Mouse (Mus musculus) frontal cortex, postnatal 36 days (tissue): ENCODE data around the gene Plek.
"Not testable (repeated sequence)": the region's sequence is repeated elsewhere in the genome, so short reads cannot be mapped to it uniquely, and the experiment has no call there.

Source experiments
- DNase-seq, 2 experiments: peaks; one replicate each; pipeline ENCODE4 v3.0.0; 2022; ENCODE audit warnings: low spot score in 2 of 2

Plek gene

DNA sequence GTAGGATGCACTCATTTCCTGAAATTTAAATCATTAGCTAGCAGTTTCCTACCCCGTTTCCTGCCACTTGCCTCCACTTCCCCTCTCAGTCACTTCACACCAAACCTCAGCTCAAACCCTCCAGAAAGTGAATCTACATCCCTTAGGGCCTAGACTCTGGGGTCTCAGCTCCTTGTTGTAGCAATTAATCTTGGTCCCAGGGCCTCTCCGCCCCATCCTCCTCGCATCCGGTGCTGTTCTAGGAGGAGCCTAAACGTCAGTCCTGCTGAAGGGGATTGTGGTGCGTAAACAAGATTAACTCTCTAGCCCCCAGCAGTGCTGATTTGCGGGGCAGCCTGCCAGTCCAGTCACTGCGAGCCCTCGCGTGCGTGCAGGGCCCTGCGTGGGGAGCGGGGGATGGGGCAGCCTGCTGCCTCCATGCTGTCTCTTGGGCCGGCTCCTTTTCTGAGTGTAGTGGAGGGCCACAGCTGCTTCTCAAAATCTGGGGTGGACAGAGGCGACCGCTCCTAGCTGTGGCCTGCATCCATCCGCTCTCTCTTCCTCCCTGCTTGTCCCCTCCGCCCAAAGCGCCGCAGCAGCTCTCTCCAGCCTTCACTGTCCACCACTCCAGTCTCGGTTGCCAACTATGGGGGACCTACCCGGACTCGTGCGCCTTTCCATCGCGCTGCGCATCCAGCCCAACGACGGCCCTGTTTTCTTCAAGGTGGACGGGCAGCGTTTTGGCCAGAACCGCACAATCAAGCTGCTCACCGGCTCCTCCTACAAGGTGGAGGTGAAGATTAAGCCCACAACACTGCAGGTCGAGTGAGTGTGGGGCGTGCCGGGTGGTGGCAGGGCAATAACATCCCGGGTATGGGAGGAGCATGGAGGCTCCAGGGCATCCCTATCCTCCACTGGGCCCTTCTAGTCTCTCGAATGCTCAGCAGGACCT is at the start of gene Plek, which contains the start of gene Cnrip1:
TSS of gene Plek (minus strand) at position 837 of the 931 bp plus-strand sequence.
TSS of gene Cnrip1 (plus strand) at position 42 of the 931 bp plus-strand sequence.
- DNase-seq = peak; percentile 87 to 89

DNA sequence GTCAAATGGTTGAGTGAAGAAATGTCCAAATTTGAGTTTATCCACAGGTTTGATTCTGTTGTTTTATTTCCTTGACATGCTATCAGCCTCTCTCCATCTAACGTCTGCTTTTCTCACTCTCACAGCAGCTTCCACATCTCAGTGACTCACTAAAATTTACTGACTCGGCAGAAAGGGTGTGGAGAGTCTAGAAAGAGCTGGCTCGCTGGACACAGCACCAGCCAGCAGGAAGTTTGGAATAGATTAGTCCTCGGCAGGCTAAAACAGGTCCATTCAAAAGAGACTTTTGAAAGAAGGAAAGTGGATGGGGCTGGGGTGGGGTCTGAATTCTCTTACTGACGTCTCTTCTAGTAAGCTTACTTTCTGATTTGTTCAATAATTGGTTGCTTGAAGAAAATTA is 33.9 kb upstream of the Plek start:
- DNase-seq = no peak

DNA sequence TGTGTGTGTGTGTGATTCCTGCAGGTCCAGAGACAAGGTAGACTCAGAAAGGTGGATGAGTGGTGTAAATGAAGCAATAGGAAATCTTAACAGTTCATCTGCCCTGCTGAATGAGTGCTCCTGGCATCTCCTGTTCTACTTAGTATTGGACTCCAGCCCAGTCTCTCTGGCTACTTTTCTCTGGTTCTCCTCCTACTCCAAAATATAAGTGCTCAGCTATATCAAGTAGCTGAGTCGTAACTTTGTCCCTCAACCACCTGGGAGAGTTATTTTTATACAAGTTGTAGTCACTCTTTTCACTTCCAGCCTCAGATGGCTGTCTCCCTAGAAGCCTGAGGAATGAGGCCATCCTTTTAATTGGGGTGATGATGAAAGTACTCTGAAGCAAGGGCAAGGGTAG is 31.7 kb upstream of the Plek start:
- DNase-seq = peak; percentile 22 to 51

DNA sequence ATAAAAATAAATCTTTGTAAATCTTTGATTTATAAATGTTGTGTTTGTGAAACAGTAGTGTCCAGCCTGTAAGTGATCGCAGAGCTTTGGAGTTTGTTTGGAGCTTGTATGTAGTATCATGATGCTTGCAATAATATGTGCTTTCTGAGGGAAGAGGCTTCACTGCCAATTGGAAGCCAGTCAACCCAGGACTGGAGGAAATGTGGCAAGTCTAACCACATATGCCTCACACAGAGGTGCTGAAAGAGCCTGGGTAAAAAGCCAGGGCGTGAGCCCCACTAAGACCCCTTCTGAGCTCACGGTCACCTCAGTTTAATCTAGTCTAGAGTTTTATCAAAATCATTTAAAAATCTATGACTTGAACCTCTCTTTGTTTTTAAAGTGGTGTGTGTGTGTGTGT is 31.3 kb upstream of the Plek start:
- DNase-seq = no peak

DNA sequence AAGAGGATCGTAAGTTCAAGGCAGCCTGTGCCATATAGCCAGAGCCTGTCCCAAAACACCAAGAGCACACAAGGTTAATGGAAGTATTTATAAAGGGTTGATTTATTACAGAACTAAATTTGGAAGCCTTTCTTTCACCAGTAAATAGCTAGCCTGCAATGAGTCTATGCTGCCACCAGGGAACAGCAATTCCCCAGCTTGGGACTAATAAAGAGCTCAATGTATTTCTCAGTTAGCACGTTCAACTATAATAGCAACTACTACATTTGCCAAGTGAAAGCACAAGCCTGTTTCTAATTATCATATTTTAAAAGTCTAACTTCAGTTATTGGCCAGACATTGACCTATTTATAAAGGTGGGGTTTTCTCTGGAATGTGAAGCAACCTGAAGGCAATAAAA is 30.8 kb upstream of the Plek start:
- DNase-seq = peak in 1 of 2 experiments; percentile 24

DNA sequence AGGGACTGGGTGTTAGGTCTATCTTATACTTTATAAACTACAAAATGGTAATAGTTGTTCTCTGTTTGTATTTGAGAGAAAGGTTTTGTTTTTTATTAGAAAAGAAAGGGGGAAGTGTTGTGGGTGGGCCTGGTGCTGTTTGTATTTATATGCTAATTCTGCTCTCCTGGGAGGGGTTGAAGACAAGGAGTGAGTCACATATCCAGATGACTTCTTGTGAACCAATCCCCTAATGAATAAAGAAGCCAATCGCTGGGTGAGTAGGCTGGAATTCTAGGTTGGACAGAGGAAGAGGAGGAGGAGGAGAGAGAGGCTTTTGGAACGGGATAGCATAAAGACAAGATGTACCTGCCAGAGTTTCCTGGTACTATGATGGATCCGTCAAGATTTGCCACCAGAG is 29.9 kb upstream of the Plek start:
- DNase-seq = no peak

DNA sequence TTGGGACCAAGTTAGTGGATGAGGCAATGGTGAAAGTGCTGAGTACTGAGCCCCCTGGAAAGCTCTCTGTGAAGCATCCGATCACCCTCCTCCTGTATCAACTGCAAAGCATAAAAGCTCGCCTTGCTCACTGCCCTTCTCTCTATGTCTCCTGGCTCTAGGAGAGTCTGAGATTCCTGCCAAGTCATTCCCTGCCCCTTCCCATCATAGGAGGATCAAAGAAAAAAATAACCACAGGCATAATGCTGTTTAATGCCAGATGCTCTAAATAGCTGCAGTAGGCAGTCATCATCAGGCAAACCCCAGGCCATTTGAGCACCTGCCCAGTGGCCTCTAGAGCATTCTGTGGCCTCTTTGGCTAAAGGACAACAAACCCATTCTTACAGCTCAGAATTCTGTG is 23.5 kb upstream of the Plek start:
- DNase-seq = no peak

DNA sequence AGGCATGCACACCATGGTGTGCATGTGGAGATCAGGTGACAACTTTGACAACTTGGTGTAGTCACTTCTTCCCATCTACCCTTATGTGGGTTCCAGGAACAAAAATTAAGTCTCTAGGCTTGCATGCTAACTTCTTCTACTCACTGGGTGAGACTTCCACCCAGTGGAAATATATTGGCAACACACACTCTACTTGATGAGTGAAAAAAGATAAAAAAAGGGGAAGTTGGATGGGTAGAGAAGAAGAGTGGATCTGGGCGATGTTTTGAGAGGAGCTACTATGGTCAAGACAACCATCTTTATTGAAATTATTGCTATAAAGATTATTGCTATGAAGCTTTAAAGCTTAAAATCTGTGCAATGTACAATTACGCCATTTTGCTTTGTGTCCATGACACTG is 17.2 kb upstream of the Plek start:
- not testable (repeated sequence) for DNase-seq

DNA sequence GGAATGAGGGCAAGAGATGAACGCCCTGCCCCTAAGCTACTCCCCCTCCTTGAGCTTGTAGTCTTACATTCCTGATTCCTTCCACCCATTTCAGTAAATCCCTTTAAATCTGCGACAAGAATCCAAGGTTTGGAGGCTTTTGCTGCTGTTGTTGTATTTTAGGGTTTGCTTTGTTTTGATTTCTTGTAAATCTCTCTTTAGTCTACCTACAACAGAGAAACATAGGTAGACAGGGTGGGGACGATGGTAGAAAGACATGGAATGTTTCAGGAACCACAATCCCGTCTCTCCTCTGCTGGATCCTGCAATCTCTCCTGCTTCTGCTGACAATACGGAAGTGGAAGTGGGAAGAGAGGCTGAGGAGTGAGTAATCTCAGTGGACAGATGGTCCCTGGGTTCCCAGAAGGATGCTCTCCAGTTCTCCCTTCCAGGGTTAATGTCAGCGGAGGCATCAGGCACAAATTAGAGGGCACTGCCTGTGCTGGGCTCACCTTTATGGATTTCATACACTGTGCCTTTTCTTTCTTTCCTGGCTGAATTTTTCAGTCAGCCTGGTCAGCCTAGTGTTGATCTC is 382 bp upstream of the Plek start:
- peak; percentile 50 to 54 for DNase-seq

DNA sequence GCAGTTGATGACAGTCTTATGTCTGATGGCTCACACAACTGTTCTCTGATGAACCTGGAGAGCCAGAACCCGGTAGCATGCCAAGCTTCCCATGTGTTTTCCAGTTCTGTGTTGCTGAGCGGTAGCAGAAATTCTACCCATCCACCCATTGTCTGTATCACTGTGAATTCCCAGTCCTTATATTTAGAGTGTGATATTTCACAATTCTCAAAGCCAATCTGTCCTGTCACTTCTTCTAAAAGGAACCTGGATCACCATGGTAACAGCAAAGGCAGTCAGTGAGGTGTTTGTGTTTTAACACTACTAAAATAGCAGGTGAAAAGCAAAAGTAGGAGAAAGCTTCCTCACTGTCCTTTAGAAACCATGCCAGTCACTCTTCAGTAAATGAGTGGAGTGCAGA is 6.4 kb downstream of the Plek start:
- peak in 1 of 2 experiments; percentile 63 for DNase-seq

DNA sequence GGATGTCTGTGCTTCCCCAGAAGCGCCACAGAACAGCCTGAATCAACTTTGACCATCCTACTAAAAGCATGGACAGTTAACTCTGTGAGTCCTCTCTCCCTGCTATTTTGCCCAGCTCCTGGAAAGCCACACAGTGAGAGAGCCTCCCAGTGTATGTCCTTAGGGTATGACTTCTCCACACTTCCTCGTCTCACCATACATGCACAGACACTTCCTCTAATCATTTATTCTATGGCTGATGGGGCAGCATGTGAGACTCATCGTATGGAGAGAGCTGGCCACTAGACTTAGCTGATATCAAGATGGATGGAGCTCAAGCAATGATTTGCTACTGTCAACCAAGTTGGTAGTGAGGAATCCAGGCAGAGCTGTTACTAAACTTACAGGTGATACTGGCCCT is 28.2 kb downstream of the Plek start:
- no peak for DNase-seq

DNA sequence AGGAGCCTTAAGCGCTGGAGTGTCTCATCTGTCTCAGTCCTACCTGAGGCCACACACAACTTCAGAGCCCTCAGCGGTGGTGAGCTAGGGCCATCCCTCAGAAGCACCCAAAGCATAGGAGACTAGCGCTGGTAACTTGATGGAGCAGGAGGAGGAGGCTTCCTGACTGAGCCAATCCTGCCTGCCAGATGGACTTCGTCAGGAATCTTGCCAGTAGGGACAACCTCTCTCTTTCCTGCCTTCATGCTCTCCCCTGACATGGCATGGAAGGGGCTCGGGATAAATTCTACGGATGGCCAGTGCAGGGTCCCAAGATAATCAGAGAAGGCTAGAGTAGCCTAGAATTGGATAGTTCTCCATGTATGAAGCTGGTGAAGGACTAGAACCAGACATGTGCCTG is 29.0 kb downstream of the Plek start:
- no peak for DNase-seq

DNA sequence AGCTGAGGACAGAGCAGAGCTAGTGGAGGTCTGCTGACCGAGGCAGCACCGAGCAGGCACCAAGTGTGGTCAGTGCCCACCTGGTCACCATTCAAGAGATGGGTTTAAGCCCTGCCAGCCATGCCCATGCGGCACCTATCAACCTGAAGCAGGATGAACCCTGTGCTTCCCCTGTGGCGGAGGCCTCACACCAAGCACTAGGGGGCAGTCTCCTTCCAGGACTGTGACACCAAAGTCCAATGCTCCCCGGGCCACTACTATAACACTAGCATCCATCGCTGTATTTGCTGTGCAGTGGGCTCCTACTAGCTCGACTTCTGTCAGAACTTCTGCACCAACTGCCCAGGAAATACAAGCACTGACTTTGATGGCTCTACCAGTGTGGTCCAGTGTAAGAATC is 32.9 kb downstream of the Plek start:
- DNase-seq = no peak

DNA sequence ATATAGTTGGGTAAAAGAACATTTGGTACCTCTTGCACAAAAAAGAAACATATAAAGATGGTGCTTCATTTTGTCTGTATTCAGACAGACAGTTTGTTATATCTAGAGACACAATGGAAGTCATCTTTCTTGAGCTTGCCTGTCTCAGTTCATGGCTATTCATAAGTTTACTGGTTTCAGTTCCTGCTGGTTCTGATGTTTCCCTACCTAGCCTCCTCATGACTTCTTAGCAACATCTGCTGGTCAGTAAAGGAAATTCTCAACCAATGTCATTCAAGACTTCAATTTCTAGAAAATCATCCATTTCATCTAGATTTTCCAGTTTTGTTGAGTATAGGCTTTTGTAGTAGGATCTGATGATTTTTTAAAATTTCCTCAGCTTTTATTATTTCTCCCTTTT is 39.2 kb downstream of the Plek start:
- no peak for DNase-seq

DNA sequence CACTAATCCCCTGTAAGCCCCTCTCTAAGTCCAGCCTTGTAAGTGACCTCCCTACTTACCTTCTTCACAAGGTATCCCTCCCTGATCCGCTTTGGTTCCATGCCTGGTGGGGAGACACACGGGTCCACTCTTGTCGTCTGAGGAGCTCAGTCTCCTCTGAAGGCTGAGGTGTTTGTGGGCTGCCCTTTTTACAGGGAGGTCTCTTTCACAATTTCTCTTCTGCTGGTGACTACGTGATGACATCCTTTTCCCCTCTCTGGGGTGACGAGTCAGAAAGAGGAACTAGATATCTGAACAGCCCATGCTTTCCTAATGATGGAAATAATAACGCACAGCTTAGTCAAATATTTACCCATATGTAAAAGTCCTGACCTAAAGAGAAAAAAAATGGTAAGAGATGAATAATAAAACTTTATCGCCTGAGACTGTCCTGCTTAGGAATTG is 43.7 kb downstream of the Plek start:
- DNase-seq = no peak

DNA sequence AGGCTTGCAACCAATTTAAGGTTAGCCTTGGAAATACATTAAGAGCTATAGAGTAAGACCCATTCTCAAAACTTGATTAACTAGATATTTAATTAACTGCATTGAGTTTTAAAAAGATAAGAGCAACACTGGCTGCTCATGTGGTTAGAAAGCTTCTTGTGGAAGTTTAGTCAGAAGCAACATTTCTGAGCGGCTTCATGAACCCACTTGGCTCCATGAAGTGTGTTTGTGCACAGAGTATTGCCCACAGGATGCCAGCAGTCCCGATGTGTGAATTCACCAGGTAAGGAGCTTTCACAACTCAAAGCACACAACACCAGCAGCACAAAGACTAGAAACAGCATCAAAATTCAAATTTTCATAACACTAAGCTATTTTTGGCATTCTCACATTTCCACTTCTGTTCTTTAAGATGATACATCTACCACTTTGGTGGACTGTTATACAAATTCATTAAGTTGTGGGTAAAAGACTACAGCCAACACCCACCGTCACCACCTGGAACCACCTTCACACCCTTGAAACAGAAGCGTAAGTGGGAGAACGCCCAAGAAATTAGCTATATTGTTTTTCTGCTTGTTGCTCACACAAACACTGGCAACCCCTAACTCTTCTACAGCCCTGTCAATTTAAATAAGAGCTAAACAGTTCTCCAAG is 44.5 kb downstream of the Plek start:
- peak in 1 of 2 experiments; percentile 13 for DNase-seq

DNA sequence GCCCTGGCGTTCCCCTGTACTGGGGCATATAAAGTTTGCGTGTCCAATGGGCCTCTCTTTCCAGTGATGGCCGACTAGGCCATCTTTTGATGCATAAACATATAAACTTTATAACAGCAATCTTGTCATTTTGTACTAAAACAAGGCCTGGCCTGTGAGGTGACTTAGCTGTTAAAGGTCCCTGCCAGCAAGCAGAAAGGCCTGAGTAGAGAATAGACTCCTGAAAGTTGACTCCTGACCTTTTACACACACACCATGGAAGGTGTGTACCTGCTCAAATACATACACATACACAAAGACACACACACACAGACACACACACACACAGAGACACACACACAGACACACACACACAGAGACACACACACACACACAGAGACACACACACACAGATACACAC is 45.7 kb downstream of the Plek start:
- DNase-seq = not testable (repeated sequence)

DNA sequence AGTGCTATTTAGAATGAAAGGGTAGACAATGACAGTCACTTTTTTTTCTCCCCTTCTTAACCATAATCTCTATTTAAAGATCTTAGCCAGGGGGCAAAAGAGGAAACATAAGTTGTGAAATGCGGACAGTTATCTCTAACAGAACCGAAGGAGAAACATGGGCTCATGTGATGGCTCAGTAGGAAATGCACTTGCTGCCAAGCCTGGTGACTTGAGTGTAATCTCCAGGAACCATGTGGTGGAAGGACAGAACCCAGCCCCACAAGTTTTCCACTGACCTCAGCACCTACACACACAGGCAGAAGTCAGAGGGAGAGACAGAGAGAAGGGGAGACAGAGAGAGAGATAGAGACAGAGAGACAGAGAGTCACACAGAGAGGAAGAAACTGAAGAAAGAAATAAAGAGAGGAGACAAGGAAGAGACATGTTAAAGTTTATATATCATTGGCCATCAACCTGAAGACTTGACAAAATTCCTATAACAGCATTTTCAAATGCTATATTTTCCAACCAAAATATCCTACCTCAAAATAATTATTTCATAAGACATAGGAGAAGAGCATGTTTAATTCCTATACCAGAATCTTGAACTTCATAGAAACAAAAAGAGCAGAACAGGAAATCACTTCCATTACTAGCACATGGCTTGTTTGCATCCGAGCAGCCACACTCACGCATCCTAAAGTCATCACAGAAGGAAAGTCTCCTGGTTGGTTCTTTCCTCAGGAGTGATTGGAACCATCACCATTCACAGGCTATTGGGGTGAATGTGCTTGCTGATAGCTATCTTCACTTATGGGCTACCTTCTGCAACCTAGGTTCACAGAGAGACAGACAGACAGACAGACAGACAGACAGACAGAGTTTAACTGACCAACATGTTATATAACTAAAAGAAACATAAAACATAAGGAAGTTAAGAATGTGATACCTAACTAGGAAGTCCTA is 47.0 kb downstream of the Plek start:
- DNase-seq = no peak

DNA sequence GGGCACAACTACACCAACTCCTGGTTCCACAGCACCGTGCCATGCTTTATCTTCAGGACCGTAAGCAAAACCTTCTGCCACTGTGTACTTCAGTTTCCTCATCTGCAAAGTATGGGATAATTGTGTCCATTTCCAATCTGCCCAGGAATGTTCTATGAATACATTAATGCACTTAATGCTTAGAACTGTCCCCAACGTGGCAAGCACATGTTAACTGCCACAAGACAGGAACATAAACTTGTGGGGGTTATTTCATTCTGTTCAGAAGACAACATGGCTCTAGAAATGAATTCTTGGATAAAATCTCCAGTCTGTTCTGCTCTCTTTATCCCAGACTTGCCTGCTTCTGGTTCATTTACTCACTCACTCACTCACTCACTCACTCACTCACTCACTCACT is 48.4 kb downstream of the Plek start:
- no peak for DNase-seq

DNA sequence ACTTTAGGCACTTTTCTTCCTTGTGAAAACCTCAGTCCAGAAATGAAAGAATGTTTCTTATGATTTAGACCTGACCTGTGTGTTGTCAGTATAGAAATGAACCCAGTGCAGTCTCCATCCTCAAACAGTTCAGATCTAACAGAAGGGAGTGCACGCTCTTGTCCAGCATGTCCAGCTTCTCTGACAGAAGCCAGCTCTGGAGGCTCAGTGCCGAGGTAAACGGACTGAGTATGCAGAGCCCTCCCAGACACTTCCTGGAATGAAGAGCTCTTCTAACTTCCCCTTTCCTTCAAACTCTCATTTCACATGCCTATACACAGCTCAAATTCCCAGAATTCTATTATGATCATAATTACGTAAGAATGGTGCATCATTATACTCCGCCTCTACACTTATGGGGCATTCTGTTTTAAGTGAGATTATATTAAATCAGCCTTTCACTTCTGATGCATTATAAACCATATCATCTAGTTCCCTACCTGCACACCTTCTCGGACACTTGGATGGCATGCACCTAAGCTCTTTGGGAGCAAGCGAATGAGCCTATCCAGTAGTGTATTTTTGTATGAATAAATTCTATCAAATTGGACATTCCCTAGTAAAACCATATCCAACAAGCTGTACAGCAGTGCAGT is 49.3 kb downstream of the Plek start:
- no peak for DNase-seq
